Mouse (Mus musculus): ENCODE results near the gene Gm49380. TPM values are rescaled to one million over a fixed set of nuclear protein-coding genes. Genes with fewer than 3 reads are reported as not detected.

Gm49380 gene
- total RNA-seq, 2 experiments from 2014 or later, result 0.10 to 0.12 TPM

DNA sequence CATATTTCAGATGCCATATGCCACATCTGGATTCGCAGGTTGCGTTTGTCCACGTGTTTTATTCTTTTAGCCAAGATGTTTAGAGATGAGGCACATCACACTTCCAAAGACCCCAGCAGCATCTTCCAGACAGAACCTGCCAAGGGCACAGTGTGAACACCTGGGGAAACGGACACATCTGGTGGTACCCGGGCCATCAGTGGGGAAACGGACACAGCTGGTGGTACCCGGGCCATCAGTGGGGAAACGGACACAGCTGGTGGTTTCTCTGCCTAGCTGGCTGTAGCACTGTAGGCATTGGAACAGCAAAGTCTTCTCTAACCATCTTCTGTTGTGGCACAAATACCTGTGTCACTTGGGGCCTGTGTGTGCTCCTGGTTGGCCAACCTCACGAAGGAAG lies 17.5 kb downstream of the Gm49380 start:
- DNase-seq, result no peak
- intact Hi-C loops (cut with DNase I), result loop anchor here (2.0 kb wide), 1 partner anchor 23 kb away; no protein-coding TSS in a partner anchor

DNA sequence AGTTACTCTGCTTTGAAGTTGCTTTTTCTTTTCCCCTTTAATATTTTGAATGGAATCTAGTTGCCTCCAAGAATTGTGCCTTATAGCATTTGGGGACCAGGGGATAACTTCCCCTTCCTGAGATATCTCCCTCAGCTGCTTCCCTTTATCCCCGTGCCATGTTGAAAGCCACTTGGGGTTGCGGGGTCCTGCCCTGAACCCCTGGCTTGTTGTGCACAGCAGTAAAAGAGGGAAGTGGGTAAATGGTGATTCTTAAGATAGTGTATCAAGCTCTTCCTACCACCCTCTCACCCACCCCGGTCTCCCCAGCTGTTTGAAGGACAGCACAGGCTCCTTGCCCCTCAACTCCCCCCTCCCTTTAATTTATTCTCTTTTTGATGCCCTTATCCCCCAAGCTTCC lies 18.6 kb downstream of the Gm49380 start:
- intact Hi-C loops (cut with DNase I), result loop anchor here (2.0 kb wide), 1 partner anchor 22 kb away; no protein-coding TSS in a partner anchor
- no peak for DNase-seq

DNA sequence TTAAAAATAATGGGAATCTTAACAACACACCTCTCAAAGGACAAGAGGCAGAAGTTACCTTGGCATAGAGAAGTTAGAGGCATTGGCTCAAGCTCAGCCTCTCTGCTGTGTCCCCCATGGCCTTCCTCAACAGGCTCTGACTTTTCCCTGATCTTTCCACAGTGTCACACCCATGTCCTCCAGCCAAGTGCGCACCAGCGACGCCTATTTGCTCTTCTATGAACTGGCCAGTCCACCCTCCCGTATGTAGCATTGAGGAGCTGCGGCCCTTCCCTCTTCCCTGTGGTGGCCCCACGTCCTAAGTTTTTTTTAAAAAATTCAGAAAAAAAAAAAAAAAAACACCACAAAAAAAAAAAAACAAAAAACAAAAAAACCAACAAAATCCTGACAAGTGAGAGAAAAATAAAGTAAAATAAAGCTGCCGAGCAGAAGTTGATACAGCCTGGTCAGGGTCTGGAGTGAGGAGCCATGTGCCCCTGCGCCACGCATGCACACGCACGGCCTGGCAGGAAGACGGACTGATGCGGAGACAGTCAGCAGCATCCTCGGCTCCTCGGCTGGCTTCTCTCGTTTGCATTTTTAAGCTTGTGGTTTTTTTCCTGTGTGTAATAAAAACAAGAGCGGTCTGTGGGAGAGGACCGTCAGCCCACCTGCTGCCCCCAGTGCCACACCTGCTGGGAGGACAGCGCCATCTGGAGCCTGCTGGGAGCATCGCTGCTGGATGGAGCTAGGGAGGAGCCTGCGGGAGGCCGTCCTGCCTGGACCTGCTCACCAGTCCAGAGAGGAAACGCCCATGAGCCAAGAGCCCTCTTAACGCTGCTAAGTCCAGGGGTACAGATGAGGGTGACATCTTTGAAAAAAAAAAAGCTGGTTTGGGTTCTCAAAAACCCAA lies 19.4 kb downstream of the Gm49380 start:
- intact Hi-C loops (cut with DNase I), result loop anchor here (2.0 kb wide), 1 partner anchor 21 kb away; no protein-coding TSS in a partner anchor
- DNase-seq, result peak; percentile 87 to 90

DNA sequence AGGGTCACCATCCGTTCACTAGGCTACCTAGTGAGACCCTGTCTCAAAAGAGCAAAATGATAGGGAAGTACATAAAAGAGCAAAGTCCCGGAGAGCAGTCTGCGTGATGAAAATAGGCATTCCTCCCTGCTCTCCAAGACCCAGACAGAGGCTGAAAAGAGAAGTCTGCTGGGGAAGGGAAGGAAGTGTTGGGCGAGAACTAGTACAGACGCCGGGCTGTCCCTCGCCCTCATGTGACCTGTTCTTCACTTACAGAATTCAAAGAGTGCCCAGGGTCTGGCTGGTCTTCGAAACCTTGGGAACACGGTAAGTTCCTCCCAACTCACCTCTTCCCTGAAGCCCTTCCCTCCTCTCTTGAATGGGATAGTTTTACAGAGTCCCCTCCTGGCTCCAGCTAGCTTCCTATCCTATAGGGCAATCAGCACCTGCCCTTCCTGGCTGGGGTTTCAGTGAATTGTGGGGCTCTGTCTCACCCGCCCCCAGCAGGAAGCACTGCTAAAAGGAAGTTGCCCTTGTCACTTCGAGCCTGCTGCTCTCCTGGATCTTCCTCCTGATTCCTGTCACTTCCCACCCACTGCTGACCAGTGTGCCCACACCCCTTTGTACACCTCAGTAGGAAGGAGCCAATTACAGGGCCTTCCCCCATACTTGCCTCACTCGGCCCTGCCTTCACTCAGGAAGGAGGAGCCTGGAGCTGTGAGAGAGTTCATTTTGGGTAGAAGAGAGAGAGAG lies 24.3 kb downstream of the Gm49380 start:
- intact Hi-C loops (cut with DNase I), result no loop called here
- no peak for DNase-seq

DNA sequence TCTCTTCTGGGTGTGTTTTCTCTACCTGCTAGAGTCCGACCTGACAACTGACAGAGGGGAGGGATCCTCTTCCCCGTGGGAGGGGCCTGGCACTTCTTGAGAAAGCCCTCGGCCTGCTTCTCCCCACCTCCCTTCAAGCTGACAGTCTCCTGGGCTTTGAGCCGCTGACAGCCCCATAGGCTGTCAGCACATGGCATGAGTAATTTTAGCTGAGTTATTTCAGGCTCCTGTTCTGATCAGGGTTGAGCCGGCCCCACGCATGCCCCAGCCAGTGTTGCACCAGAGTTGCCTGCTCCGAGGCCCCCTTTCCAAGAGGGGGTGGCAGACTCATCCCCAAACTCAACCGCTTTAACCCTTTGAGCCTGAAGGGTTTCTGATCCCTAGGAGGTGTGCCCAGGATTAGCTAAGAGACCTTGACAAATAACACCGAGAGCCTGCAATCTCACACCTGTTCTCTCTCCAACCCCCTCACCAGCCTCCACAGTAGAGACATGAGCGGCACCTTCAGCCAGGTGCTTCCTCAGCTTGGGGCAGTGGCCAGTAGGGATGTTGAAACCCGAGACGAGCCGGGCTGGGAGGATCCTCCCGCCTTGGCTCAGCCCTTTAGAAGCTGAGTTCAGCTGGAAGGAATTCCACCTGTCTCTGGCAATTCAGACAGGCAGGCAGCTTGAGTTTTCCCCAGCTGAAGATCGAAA lies 25.4 kb downstream of the Gm49380 start:
- intact Hi-C loops (cut with DNase I), result no loop called here
- peak; percentile 69 to 81 for DNase-seq

DNA sequence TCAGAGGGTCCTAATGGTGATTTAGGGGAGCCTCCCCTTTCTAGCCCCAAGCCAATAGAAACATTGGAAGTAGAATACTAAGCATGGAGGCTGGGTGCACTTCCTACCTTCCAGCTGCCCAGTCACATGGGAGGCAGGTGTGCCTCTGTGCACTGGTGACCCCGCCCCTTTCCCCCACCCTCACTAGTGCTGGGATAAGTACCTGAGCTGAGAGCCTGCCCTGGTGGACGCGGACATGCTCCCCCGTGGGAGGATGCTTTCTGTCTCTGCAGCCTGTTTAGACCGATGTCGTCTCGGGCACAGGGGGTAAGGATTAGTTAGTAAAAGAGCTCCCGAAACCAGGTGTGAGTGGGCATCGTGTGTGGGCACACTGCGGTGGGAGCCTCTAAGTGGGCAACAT lies 26.3 kb downstream of the Gm49380 start:
- DNase-seq, result peak in 1 of 2 experiments; percentile 35
- intact Hi-C loops (cut with DNase I), result no loop called here

DNA sequence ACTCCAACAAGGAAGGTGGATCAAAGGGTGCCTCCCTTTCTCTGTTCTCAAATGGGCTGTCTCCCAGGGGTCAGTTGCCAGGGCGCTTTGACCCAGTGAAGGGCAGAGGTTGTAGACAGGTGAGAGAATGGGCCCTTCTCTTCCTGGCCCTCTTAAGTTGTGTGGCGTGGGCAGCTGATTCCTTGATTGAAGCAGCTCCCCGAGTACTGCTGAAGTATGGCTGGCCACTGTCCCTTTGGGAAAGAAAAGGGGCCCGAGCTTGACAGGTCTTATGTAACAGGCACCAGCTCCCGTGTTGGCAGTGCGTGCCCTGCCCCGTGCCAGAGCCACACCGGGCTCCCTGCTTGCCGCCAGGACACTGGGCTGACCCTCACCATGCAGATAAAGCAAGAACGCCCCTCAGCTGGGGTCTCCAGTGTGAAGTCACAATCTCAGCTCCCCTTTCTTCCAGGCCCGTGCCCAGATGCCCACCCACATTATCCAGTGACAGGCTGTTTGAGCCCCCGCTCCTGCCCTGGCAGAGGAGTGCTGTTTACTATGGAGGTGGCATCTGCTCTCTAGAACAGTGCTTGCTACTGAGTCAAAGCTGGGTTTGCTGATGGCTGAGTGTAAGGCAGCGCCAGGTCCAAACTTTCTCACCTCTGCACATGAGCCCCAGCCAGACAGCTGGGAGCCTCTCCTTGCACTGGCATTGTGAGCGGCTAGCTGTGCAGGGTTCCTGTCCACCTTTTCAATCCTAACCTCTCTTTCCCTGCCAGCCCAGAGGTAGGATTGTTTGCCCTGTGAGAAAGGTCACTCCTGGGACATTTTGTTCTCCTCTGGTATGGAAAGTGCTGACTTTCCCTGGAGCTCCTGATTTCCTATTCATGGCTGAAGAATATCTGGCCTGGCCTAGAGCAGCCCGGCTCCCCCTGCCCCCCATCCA lies 27.3 kb downstream of the Gm49380 start:
- DNase-seq, result peak; percentile 83 to 84
- intact Hi-C loops (cut with DNase I), result no loop called here

DNA sequence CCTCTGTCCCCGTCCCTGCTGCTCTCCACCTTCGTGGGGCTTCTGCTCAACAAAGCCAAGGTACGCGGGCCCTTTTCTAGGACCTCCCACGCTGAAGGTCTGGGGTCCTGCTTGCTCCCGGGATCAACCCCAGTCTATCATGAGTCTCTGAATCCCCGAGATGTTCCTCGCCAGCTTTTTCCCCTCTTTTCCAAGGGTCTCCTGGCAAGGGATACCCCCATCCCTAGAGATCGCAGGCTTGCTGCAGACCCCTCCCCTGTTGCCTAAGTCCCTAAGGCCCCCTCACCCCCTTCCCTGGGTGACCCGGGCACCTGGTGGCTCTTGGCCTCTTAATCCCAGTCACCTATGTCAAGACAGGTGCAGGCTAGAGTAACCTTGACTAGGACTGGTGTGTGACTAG lies 28.0 kb downstream of the Gm49380 start:
- intact Hi-C loops (cut with DNase I), result no loop called here
- DNase-seq, result peak in 1 of 2 experiments; percentile 34

DNA sequence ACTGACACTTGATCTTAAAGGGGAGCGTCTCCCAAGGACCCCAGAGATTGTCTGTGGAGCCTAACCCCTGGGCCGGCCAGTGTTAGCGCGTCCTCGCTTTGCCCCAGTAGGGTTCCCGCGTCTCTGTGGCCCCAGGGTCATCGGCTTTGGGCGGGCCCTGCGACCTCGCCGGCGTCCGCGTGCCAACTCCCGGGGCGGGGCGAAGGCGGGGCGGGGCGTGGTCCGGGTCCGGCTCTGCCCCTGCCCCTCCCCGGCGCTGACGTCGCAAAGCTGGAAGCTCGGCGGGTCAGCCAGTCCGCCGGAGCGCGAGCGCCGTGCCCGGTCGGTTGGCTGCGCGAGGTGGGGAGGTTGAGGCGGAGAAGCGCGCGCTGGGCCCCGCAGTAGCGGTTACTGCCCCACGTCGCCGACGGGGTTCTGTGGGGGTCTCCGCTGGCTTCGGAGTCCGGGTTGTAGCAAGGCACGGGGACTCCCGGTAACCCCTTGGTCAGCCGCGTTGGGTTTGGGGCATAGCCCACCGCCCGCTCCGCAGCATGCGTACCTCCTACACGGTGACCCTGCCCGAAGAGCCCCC lies 28.6 kb downstream of the Gm49380 start:
- intact Hi-C loops (cut with DNase I), result no loop called here
- peak; percentile 95 to 96 for DNase-seq

DNA sequence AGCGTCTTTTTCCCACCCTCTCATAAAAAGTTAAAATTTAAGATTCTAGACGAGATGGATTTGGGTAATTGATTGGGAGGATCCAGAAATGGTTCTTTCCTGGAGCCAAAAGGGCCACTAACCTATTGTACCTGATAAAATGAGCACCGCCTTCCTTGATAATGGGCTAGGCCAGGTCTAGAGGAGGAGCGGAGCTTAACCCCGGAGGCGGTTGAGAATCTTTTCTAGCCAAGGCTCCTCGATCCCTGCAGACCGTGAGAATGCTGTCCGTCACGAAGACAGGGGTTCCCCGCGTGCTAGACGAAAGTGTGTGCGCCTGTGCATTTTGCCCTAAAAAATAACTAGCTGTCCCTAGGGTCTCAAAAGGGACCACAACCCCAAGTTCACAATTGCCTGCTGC lies 29.1 kb downstream of the Gm49380 start:
- no peak for DNase-seq
- intact Hi-C loops (cut with DNase I), result no loop called here

DNA sequence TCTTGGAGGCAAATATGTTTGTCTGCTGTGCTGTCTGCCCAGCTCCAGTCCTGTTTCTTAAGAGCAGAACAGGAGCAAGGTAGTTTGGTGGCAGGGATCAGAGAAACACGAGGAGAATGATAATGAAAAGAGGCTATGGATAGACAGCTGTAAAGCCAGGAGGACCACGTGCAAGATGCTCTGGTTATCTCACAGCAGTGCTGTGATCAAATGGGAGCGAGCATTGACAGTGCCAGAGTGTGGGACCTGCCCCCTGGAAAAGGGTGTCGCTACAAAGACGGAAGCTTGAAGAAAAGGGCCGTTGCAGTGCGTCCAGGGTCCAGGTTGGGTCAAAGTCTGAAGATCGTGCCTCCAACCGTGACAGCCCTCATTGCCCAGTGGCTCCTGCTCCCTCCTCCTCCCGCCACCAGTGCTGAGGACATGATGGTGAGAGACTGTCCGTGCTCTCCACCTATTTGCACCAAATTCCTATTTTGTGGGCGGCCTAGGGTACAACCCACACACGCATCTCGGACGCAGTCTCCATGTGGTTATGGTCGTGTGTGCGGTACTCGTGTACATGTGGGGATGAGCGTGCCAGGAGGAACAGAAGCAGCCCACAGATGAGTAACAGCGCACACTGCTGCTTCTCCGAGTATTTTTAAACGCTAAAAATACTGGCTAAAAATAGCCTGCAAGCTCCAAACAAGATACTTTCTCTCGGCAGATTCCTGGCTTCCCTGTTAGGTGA lies 29.7 kb downstream of the Gm49380 start:
- intact Hi-C loops (cut with DNase I), result no loop called here
- DNase-seq, result peak in 1 of 2 experiments; percentile 55

DNA sequence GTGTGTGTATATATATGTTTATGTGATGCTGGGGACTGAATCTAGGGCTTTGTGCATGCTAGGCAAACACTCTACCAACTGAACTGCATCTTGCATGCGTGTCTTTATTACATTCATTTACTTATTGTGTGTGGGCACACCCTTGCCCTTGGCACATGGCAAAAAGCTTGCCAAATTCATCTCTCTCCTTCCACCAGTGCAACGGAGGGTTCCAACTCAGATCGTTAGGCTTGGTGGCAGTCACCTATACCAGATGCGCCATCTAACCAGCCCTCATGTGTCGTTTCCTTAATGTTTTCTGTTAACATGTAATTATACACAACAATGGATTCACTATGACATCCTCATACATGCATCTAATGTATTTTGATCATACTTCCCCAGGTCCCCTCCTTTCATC lies 31.0 kb downstream of the Gm49380 start:
- DNase-seq, result peak in 1 of 2 experiments; percentile 2
- intact Hi-C loops (cut with DNase I), result no loop called here

DNA sequence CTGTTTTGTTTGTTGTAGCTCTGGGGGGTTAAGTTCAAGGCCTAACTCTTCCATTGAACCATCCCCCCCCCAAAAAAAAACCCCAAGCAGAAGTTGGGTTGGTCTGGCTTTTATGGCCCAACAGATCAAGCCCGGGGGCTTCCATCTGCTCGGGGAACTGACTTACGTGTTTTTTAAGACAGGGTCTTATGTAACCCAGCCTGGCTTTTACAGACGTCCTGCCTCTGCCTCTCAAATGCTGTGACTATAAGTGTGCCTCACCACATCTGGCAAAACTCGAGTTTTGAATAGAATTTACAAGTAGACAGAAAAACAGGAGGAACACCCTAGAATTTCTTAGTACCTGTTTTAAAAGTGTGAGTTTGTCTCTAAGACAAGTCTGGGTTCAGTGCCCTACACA lies 31.7 kb downstream of the Gm49380 start:
- intact Hi-C loops (cut with DNase I), result no loop called here
- DNase-seq, result no peak

DNA sequence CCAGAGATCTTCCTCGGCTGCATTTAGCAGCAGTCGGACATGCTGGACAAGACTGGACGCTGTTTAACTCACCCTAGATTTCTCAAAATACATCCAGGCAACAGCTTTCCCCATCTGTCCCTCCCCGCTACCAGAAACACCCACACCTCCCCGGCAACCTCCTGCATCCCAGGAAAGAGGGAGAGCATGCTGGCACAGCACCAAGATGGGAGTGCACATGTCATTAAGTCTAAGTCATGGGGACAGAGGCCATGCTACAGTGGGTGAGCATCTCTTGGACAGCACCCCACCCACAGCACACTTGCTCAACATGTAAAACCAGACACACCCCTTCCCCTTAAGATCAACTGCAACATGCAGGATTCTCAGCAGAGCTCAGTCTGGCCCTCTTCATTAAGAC lies 32.3 kb downstream of the Gm49380 start:
- intact Hi-C loops (cut with DNase I), result no loop called here
- peak in 1 of 2 experiments; percentile 59 for DNase-seq

DNA sequence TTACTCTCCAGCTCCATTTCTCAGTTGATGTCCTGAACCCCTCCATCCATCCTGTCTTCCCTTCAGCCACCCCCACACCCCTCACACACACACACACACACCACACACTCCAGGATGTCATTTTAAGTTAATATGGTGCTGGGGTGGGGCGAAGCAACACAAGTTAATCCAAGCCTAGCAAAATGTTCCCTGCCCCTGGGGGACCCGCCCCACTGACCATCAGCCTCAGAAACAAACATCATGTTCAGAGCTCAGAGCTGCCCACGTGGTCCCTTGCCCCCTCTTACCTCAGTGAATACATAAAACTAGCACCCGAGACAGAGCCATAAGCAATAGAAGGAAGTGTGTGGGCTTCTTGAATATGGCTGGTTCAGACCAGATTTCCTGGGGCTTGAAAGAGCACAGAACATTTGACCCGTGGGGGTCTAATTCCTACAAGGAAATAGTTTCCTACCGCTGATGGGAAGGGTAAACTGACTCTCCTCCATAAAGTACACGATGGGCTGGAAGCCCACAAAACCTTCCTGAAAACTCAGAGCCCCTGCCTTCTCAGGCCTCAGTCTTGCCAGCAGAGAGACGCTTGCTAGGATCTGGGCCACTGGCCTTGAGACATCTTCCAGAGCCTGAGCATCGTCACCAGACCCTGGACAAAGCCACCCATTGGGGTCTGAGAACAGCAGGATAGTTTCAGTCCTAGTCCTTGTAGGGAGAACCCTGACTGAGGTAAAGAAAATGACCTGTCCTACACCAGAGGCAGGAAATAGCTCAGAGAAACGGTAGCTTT lies 33.1 kb downstream of the Gm49380 start:
- DNase-seq, result no peak
- intact Hi-C loops (cut with DNase I), result no loop called here

DNA sequence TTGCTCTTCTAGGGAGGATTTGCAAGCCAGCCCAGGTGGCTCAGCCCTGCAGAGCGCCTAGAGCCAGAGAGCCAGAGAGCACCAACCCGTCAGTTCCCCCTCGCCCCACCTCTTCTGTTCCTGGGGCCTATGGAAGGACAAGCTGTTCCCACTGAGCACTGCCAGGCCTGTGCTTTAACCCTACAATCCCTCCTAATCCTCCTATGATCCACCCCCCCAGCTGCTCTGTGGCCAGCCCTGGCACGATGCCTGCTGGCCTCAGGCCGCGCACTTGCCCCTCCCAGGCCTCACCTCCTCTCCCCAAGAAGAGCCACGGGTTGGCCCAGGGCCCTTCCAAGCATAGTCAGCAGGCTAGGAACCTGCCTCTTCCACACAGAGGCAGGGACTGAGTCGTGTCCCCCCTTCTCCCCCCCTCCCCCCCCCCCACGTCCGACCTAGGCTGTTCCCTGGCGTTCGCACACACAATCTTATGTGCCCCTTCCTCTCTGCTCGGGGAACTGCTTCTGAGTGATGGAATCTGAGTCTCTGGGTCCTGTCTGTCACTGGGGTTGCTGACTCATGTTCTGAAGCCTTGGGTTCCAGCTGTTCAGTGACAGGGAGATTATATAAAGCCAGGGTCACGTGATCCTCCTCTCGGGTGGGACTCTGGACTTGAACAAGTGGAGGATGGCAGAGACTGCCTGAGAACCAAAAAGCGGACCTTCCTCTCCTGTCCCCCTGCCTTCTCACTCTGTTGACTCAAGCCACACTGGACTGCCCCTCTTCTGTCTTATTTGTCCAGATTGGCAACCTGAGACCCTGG lies 34.1 kb downstream of the Gm49380 start:
- peak; percentile 90 to 91 for DNase-seq
- intact Hi-C loops (cut with DNase I), result no loop called here

DNA sequence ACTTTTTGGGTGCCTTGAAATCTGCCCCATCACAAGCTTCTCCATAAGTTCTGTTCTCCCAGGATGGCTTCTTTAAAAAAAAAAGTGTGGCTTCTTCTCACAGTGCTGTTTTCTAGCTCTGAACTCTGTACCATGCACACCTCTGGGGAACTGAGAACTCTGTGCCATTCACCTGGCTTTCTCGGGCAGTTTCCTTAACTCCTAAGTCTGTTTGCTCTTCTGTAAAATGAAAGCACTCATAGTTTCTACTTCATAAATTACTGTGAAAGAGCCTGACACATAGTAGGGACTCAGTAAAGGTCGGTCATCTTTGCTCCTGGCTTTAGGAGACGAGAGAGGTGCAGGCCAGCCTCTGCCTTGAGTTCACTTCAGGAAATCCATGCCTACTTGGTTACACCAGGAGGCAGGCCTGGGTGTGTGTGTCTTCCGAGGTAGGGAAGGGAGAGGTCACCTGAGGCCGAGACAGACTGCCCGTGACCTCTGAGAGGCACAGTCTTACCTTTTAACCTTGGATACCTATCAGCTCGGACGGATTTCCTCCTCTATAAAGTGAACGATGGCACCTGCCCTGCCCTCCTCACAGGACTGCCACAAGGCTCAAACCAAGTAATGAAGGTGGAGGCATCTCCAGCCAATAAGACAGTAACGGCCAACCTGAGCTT lies 35.0 kb downstream of the Gm49380 start:
- intact Hi-C loops (cut with DNase I), result no loop called here
- DNase-seq, result no peak
